Mouse (Mus musculus): ENCODE measurements around the gene Cttnbp2. TPM values are rescaled to one million over a fixed set of nuclear protein-coding genes. Genes with fewer than 3 reads are reported as not detected.

The Cttnbp2 gene
- polyA plus RNA-seq, 1 experiment from 2014 or later = 22.3 TPM

DNA sequence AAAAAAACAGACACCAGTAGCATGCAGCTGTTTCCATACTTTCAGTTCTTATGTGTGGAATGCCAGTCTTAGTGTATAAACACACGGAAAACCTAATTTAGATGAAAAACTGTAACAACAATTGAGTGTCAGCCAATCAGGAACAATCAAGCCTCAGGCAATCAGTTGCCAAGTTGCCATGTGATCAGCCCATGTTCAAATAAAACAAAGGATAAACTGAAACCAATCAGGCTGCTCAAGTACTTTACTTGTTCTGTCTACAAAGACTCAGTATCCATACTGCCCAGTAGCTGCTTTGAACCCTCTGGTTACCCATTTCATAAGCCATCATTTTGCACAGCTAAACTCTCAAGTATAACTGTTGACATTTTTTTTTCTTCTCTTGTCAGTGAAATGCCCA, 21.7 kb downstream of the Cttnbp2 start:
- no peaks in the 10 kb centered on the region for H3K36me3 ChIP-seq
- H3K27ac ChIP-seq = no peak overlapping the region
- 47% methylated on average over 1 of the region's 1 CpGs for WGBS
- H3K4me1 ChIP-seq = peaks cover 3% of the 10 kb centered on the region; the same call in 1 of the 2 replicates
- H3K4me2 ChIP-seq = no peak overlapping the region
- H3K4me3 ChIP-seq = no peak overlapping the region
- H3K9ac ChIP-seq = no peak overlapping the region
- H3K9me3 ChIP-seq = no peaks in the 10 kb centered on the region
- ATAC-seq (ENCODE audit: insufficient number of reproducible peaks, insufficient read depth, low FRiP score, low TSS enrichment, low read depth) = no peak
- H3K27me3 ChIP-seq = no peaks in the 10 kb centered on the region

DNA sequence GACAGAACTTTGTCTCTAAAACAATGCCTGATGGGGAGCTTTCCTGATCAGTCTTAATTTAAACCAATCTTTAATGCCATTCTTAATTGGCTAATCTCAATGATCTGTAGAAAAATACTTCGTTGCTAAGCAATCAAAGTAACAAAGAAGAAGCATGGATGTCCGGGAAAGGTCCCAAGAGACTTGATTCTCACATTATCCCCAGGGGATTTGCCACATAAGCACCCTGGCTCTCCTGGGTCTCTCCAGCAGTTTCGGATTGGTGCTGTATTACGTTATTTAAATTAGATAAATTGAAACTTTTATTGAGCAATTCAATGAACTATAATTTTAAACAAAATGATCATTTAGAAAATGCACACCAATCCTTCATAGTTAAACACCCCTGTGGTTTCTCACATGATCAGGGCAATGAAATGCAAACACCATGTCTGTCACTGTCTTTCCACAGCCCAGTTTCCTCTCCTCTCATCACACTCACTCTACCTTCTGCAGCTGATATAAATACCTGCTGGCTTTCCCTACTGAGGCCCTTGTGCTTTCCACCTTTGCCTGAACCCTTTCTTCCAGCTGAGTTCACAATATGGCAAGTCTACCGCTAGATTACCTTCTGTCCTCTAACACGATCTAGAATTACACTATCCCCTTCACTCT, 22.3 kb downstream of the Cttnbp2 start:
- WGBS = 50% methylated on average over 6 of the region's 6 CpGs
- no peak overlapping the region for H3K9ac ChIP-seq
- no peaks in the 10 kb centered on the region for H3K36me3 ChIP-seq
- H3K9me3 ChIP-seq = no peaks in the 10 kb centered on the region
- no peak overlapping the region for H3K4me2 ChIP-seq
- ATAC-seq (ENCODE audit: insufficient number of reproducible peaks, insufficient read depth, low FRiP score, low TSS enrichment, low read depth) = no peak
- H3K4me3 ChIP-seq = no peak overlapping the region
- H3K27ac ChIP-seq = no peak overlapping the region
- H3K27me3 ChIP-seq = no peaks in the 10 kb centered on the region
- H3K4me1 ChIP-seq = peaks cover 3% of the 10 kb centered on the region; the same call in 1 of the 2 replicates

DNA sequence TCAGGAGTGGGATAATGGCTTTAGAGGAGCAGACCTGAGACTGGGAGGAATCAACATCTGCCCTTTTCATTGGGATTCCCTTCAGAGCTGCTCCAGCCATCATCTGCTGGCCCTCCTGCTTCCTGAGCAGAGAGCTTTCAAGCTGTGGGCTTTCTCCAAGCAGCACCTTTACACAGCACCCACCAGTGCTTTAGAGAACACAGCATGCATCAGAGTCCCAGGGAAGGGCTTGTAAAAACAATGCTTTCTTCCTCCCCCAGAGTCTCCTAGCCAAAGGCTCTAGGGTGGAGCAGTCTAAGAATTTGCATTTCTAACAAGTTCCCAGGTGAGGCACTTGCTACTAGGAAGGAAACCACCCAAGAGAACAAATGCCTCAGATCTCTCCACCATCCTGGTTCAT, 29.6 kb downstream of the Cttnbp2 start:
- Histone ChIP-seq H3K36me3 (no peaks in the 10 kb centered on the region), H3K4me3 (no peak overlapping the region), H3K27ac (no peak overlapping the region), H3K9ac (no peak overlapping the region), H3K27me3 (no peaks in the 10 kb centered on the region), H3K9me3 (no peaks in the 10 kb centered on the region), H3K4me2 (no peak overlapping the region), H3K4me1 (no peaks in the 10 kb centered on the region)
- no peak for ATAC-seq (ENCODE audit: insufficient number of reproducible peaks, insufficient read depth, low FRiP score, low TSS enrichment, low read depth)

DNA sequence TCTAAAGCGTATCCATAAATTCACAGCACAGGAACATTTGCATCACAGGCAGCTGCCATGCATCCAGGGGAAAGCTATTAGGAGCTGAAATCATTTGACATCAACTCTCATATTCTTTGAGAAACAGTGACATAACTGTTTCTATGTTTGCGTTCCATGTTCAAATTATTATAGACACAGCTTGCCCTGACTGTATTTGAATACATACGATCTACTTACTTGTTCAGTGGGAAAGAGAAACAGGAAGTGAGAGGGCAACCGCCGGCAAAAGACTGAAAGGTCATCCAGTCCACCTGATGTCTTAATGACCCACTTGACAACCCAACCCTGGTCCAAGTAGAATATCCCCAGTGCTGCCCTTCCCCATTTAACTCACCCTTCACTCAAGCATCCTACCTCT, 30.6 kb downstream of the Cttnbp2 start:
- Histone ChIP-seq H3K4me2 (no peak overlapping the region), H3K27ac (no peak overlapping the region), H3K4me1 (no peaks in the 10 kb centered on the region), H3K9ac (no peak overlapping the region), H3K4me3 (no peak overlapping the region), H3K9me3 (no peaks in the 10 kb centered on the region), H3K27me3 (no peaks in the 10 kb centered on the region), H3K36me3 (no peaks in the 10 kb centered on the region)
- ATAC-seq (ENCODE audit: insufficient number of reproducible peaks, insufficient read depth, low FRiP score, low TSS enrichment, low read depth) = no peak
- WGBS = 82% methylated on average over 5 of the region's 5 CpGs

DNA sequence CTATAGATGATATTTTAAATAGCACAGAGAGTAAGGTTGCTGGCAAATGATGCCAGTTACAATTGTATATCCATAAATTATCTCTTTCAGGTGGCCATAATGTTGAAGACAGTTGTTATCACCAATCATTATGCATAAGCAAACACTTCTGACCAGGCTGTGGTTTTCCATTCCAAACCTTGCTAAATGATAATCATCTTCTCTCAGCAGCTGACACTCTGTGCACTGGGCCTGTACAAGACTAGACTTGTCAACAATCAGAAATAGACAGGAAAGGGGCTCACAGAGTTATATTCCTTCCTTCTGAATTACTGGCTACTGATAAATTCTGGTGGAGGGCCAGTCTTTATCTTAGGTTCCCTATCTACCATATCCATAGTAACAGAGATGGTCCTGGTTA, 32.1 kb downstream of the Cttnbp2 start:
- no peaks in the 10 kb centered on the region for H3K4me1 ChIP-seq
- ATAC-seq (ENCODE audit: insufficient number of reproducible peaks, insufficient read depth, low FRiP score, low TSS enrichment, low read depth) = no peak
- no peak overlapping the region for H3K27ac ChIP-seq
- H3K36me3 ChIP-seq = no peaks in the 10 kb centered on the region
- no peak overlapping the region for H3K9ac ChIP-seq
- H3K9me3 ChIP-seq = no peaks in the 10 kb centered on the region
- no peaks in the 10 kb centered on the region for H3K27me3 ChIP-seq
- no peak overlapping the region for H3K4me3 ChIP-seq
- H3K4me2 ChIP-seq = no peak overlapping the region

DNA sequence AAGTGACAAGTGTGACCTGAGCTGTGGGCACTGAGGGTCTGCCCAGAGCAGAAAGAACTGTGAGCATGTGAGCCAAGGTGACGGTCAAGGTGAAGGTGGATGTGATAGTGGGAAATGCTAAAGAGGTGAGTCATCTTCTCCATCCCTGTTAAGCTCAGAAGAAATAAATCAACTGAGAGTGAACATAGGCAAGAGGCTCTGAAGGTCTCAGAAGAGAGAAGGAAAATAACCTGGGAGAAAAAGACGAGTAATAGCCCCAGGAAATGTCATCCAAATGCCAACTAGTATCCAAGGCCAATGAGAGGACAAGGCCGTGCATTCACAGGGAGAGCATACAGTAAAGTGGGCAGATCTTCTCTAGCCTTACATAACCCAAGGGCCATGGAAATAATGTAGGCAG, 32.9 kb downstream of the Cttnbp2 start:
- no peaks in the 10 kb centered on the region for H3K27me3 ChIP-seq
- no peaks in the 10 kb centered on the region for H3K36me3 ChIP-seq
- no peak overlapping the region for H3K9ac ChIP-seq
- no peak for ATAC-seq (ENCODE audit: insufficient number of reproducible peaks, insufficient read depth, low FRiP score, low TSS enrichment, low read depth)
- no peak overlapping the region for H3K27ac ChIP-seq
- H3K4me2 ChIP-seq = no peak overlapping the region
- WGBS = 69% methylated on average over 3 of the region's 3 CpGs
- no peaks in the 10 kb centered on the region for H3K4me1 ChIP-seq
- H3K9me3 ChIP-seq = no peaks in the 10 kb centered on the region
- no peak overlapping the region for H3K4me3 ChIP-seq

DNA sequence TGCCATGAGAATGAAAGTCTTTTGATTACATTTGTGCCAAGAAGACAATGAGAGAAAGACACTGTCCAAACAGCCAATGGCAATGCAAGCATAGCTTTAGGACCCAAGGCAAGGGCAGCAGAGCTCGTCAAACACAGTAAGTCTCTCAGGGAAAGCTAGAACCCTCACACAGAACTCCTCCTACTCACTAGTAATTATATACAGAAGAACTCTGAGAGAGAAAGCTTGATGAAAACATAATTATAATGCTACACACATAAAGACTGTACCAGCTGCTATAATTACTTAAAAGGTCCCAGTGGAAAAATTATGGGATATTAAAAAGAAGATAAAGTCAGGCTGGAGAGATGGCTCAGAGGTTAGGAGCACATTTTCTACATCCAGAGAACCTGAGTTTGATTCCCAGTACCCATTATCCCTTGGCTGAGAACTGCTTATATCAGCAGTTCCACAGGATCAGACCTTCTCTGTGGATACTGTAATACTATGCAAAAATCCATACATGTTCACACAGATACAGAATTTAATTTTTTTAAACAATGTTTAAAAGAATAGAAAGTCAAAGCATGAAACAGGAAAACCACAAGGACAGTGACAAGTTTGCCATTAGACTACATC, 37.2 kb downstream of the Cttnbp2 start:
- 56% methylated on average over 1 of the region's 1 CpGs for WGBS
- Histone ChIP-seq H3K4me3 (no peak overlapping the region), H3K27ac (no peak overlapping the region), H3K4me2 (no peak overlapping the region), H3K27me3 (no peaks in the 10 kb centered on the region), H3K9ac (no peak overlapping the region), H3K9me3 (no peaks in the 10 kb centered on the region), H3K4me1 (peaks cover 6% of the 10 kb centered on the region; the same call in 1 of the 2 replicates), H3K36me3 (no peaks in the 10 kb centered on the region)
- ATAC-seq (ENCODE audit: insufficient number of reproducible peaks, insufficient read depth, low FRiP score, low TSS enrichment, low read depth) = no peak

DNA sequence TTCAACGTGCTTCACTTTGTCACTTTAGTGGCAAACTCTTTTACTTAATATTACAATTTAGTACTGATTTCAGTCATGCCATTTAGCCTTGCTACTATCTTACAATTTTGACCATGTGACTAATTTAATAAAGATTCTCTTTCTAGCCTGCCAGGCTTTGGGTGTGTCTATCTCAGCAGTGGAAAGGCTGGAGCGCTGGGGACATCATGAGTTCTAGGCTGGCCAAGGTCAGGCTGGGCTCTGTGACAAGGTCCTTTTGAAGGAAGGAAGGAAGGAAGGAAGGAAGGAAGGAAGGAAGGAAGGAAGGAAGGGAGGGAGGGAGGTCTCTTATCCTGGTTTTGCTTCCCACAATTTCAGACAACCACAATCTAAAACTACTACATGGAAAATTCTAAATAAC, 39.7 kb downstream of the Cttnbp2 start:
- 39% methylated on average over 2 of the region's 2 CpGs for WGBS
- Histone ChIP-seq H3K4me2 (no peak overlapping the region), H3K9me3 (no peaks in the 10 kb centered on the region), H3K9ac (no peak overlapping the region), H3K4me1 (peaks cover 6% of the 10 kb centered on the region; the same call in 1 of the 2 replicates), H3K36me3 (no peaks in the 10 kb centered on the region), H3K4me3 (no peak overlapping the region), H3K27me3 (no peaks in the 10 kb centered on the region), H3K27ac (no peak overlapping the region; the same call in 1 of the 2 replicates)
- ATAC-seq (ENCODE audit: insufficient number of reproducible peaks, insufficient read depth, low FRiP score, low TSS enrichment, low read depth) = no peak

DNA sequence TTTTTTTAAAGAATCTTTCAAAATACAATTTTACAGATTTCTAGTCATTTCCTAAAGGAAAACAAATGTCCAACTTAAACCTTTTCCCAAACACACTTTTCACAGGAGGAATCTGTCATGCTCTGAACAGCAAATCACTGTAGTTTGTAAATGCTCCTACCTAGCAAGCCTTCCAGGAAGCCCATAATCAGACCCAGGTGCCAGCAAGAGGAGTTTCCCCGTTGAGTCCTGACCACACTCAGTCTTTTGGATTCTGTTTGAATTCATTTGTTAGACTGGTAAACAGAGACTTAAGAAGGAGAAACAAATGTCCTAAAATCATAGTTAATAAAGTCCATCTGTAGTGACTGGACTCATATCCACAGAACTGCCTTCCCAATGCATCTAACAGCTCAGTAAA, 40.1 kb downstream of the Cttnbp2 start:
- no peak overlapping the region for H3K4me2 ChIP-seq
- H3K9ac ChIP-seq = no peak overlapping the region
- H3K27me3 ChIP-seq = no peaks in the 10 kb centered on the region
- ATAC-seq (ENCODE audit: insufficient number of reproducible peaks, insufficient read depth, low FRiP score, low TSS enrichment, low read depth) = no peak
- no peak overlapping the region; the same call in 1 of the 2 replicates for H3K27ac ChIP-seq
- no peaks in the 10 kb centered on the region for H3K36me3 ChIP-seq
- H3K9me3 ChIP-seq = no peaks in the 10 kb centered on the region
- H3K4me1 ChIP-seq = peaks cover 6% of the 10 kb centered on the region; the same call in 1 of the 2 replicates
- no peak overlapping the region for H3K4me3 ChIP-seq
- WGBS = 13% methylated on average over 1 of the region's 1 CpGs

DNA sequence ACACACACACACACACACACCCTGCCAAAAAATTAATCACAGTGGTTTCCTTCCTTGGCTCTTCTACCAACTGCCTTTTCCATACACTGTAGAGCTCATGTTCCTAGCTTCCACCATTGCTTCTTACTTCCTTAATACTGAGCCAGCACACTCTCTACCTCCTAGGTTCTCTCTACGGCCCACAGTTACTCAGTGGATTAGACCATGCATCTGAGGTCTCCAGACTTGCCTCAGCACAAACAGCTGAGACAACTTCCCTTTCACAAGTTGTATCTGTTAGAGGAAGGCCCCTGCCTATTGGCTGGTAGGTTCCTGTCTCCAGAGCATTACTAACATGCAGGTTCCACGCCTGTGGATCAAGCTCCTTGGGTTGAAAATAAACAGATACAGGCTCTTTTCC, 45.4 kb downstream of the Cttnbp2 start:
- H3K4me1 ChIP-seq = no peaks in the 10 kb centered on the region
- H3K4me3 ChIP-seq = no peak overlapping the region
- no peak overlapping the region for H3K4me2 ChIP-seq
- no peak overlapping the region for H3K9ac ChIP-seq
- H3K27ac ChIP-seq = no peak overlapping the region
- H3K9me3 ChIP-seq = no peaks in the 10 kb centered on the region
- peak; percentile 43; the same call in 1 of the 2 replicates for ATAC-seq (ENCODE audit: insufficient number of reproducible peaks, insufficient read depth, low FRiP score, low TSS enrichment, low read depth)
- no peaks in the 10 kb centered on the region for H3K36me3 ChIP-seq
- 55% methylated on average over 2 of the region's 2 CpGs for WGBS
- H3K27me3 ChIP-seq = no peaks in the 10 kb centered on the region

DNA sequence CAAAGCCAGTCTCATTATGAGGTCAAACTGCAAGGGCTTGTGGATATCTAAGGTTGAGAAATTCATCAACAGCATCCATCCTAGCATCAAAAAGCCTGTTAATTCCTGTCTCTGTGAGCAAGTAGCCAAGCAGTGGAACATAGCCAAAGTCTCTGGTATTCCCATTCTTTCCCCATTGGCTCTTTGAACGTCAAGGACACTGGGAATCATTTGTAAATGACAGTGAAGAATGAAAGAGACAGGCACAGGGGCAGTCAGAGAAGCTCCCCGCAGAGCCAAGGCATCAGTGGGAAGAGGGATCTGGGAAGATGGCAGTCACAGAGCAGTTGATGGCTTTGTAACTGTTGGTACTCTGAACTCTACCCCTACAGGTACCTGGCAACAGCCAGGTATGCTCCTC, 46.9 kb downstream of the Cttnbp2 start:
- Histone ChIP-seq H3K27ac (no peak overlapping the region), H3K9ac (no peak overlapping the region), H3K36me3 (no peaks in the 10 kb centered on the region), H3K4me2 (no peak overlapping the region), H3K9me3 (no peaks in the 10 kb centered on the region), H3K4me3 (no peak overlapping the region), H3K4me1 (no peaks in the 10 kb centered on the region), H3K27me3 (no peaks in the 10 kb centered on the region)
- no peak for ATAC-seq (ENCODE audit: insufficient number of reproducible peaks, insufficient read depth, low FRiP score, low TSS enrichment, low read depth)
- 70% methylated on average over 2 of the region's 2 CpGs for WGBS

DNA sequence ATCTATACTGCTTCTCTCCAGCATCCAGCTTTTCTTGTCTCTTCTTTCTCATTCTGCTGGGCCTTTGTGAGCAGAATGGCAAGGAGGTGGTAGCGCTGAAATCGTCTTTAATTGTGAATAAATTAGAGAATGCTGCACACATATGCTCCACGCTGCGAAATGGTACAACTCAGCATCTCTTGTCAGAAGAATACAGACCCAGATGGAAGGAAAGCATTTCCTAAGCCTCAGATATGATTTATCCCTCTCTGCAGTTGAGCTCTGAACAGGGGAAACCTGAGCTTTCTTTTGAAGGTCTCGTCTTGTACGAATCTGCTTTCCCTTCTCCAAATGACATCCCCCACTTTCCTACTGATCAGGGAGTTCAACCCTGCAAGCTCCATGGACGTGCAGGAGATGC, 48.4 kb downstream of the Cttnbp2 start:
- Histone ChIP-seq H3K9ac (no peak overlapping the region), H3K9me3 (0 out of 2 replicates have a peak, but pooled peaks cover 6% of the 10 kb centered on the region), H3K27me3 (no peaks in the 10 kb centered on the region), H3K27ac (no peak overlapping the region), H3K4me3 (no peak overlapping the region), H3K36me3 (no peaks in the 10 kb centered on the region), H3K4me1 (no peaks in the 10 kb centered on the region), H3K4me2 (no peak overlapping the region)
- 50% methylated on average over 7 of the region's 7 CpGs for WGBS
- no peak for ATAC-seq (ENCODE audit: insufficient number of reproducible peaks, insufficient read depth, low FRiP score, low TSS enrichment, low read depth)

Measured in embryonic facial prominence, embryonic 13.5 days (tissue).